Mouse (Mus musculus) ES-E14 (cell line): ENCODE data around the gene Col6a4.

Experiments used
- MAFK ChIP-seq: IDR thresholded peaks from 2 replicates; pipeline ENCODE4 v1.6.1; 2014; ENCODE audit warnings: mild to moderate bottlenecking, low read depth, low read length, inconsistent platforms; ENCODE audit not compliant: insufficient read depth
- ZC3H11A ChIP-seq: IDR thresholded peaks from 2 replicates; pipeline ENCODE4 v1.6.1; 2012; ENCODE audit warnings: low read depth, mild to moderate bottlenecking, inconsistent platforms, low read length, borderline replicate concordance

GRCm38 (mm10) chr9:106076234-106076633, 20.3 kb downstream of the Col6a4 start:
- no peak for TF ChIP-seq MAFK
- TF ChIP-seq ZC3H11A, result no peak
